11 mouse cellular contexts compared by ENCODE assay signal in genomic region chr7:83889383-83889782, GRCm38 (mm10). TPM values are rescaled to one million over a fixed set of nuclear protein-coding genes. Genes with fewer than 3 reads are reported as not detected.
DNase-seq lines count a peak whose midpoint lies in the region; ATAC-seq and TF ChIP-seq lines count a peak whose summit lies in the region.
"Had no signal": no experiment of that assay in that cellular context is flagged by ENCODE, and none has a peak within 500 bp of the region (broad histone marks: within the 10 kb centered on the region; RNA-seq: fewer than 3 reads in every experiment).

No protein-coding gene starts in this region.

- TF ChIP-seq POLR2A in lung, adult 2 months (IDR thresholded peaks at IDR 0.05; ENCODE audit: borderline replicate concordance, extremely low read depth, low read depth, low read length) = no peak

- H3K4me1 ChIP-seq in lung, adult 2 months (ENCODE audit: control insufficient read depth, insufficient read depth, low read length) = peaks cover 9% of the 10 kb centered on the region

- intact Hi-C loops in left cerebral cortex, postnatal 4 days (cut with DNase I) = loop anchor here (10.0 kb wide), 2 partner anchors 75 to 325 kb away; no protein-coding TSS in a partner anchor

- WGBS in lung, adult 2 months = 33% methylated on average over 3 of the region's 3 CpGs

- ATAC-seq in erythroid progenitor cell, adult 5-6 weeks (replicated peaks; ENCODE audit: low FRiP score, poor library complexity, severe bottlenecking) = peak; percentile 30; the same call in 1 of the 2 replicates
- ATAC-seq: forebrain, embryonic 13.5 days had no signal

- H3K4me3 ChIP-seq in lung, adult 2 months (replicated peaks; ENCODE audit: extremely low read depth, low read depth, low read length) = no peak overlapping the region
- H3K4me3 ChIP-seq: forebrain, embryonic 13.5 days; lung, embryonic 15.5 days; neural tube, embryonic 12.5 days had no signal

- DNase-seq in lung, adult 18-20 months = peak; percentile 30 to 44
- no peak for DNase-seq in lung, adult 2 months
- DNase-seq in kidney, postnatal 14 days = peak; percentile 64
- peak; percentile 68 for DNase-seq in skeletal muscle tissue, adult 2 months (ENCODE audit: low read depth, low spot score)
- no peak for DNase-seq in cerebellum, postnatal 25 days
- no peak for DNase-seq in layer of hippocampus, adult 11-12 months (ENCODE audit: low spot score)
- no peak for DNase-seq in left cerebral cortex, postnatal 4 days

- no peak for TF ChIP-seq CTCF in lung, adult 2 months (IDR thresholded peaks at IDR 0.05; ENCODE audit: insufficient read depth, low read length)

RNA-seq across cellular contexts. Expression of gene Mesd, which starts 5.1 kb away (rescaled TPM):
- 9.2 and 15.0 TPM in 2 replicates for polyA plus RNA-seq in lung, adult 2 months (2012; rRNA removed)
- total RNA-seq in erythroid progenitor cell, adult 5-6 weeks (2015; ENCODE audit: low replicate concordance) = 25.2 and 30.6 TPM in 2 replicates
- total RNA-seq in erythroid progenitor cell, adult 5-6 weeks (2017; ENCODE audit: low replicate concordance) = 33.7 and 38.1 TPM in 2 replicates
- total RNA-seq in left cerebral cortex, postnatal 4 days (2021) = 10 to 100 TPM; 55.4 to 60.3 TPM

RNA-seq across cellular contexts. Expression of gene Tlnrd1, which starts 5.3 kb away (rescaled TPM):
- 49.2 and 68.8 TPM in 2 replicates for polyA plus RNA-seq in lung, adult 2 months (2012; rRNA removed)
- total RNA-seq in erythroid progenitor cell, adult 5-6 weeks (2015; ENCODE audit: low replicate concordance) = 28.8 and 36.9 TPM in 2 replicates
- 19.2 and 25.7 TPM in 2 replicates for total RNA-seq in erythroid progenitor cell, adult 5-6 weeks (2017; ENCODE audit: low replicate concordance)
- total RNA-seq in left cerebral cortex, postnatal 4 days (2021) = 10 to 100 TPM; 20.5 to 20.7 TPM

Comparison
In these comparisons a context has a peak if more than half of its experiments do, and no peak if none do; other contexts are left out.
1. DNase-seq: peak in lung, adult 18-20 months (2 of 2), kidney, postnatal 14 days (single experiment) and skeletal muscle tissue, adult 2 months (single experiment); none in lung, adult 2 months (single experiment), cerebellum, postnatal 25 days (0 of 2), layer of hippocampus, adult 11-12 months (single experiment) and left cerebral cortex, postnatal 4 days (single experiment).